Mouse (Mus musculus) testis, adult 2 months (tissue): ENCODE measurements around the gene Nasp.

Experiments used
- CTCF ChIP-seq: fragments of 200-500 bp; IDR thresholded peaks from 2 replicates; pipeline ENCODE4 v1.5.1; 2012; ENCODE audit warnings: low read depth, mild to moderate bottlenecking, inconsistent platforms, low read length, moderate library complexity; ENCODE audit not compliant: control insufficient read depth, insufficient read depth, insufficient replicate concordance
- POLR2A ChIP-seq: fragments of 200-500 bp; IDR thresholded peaks from 2 replicates; pipeline ENCODE4 v1.6.1; 2012; ENCODE audit warnings: low read depth, mild to moderate bottlenecking, inconsistent platforms, low read length, moderate library complexity; ENCODE audit not compliant: control insufficient read depth

GRCm38 (mm10) chr4:116650365-116650764 is 22.6 kb upstream of the Nasp start:
- no peak for TF ChIP-seq CTCF
- TF ChIP-seq POLR2A: no peak
